Mouse (Mus musculus) kidney, adult 8-10 months (tissue): ENCODE measurements around the gene Rhox2e.
"Not testable (repeated sequence)": the region's sequence is repeated elsewhere in the genome, so short reads cannot be mapped to it uniquely, and the experiment has no call there.

Source experiments
- DNase-seq, 2 experiments: peaks; one replicate each; pipeline ENCODE4 v3.0.0; 2022

Rhox2e gene

DNA sequence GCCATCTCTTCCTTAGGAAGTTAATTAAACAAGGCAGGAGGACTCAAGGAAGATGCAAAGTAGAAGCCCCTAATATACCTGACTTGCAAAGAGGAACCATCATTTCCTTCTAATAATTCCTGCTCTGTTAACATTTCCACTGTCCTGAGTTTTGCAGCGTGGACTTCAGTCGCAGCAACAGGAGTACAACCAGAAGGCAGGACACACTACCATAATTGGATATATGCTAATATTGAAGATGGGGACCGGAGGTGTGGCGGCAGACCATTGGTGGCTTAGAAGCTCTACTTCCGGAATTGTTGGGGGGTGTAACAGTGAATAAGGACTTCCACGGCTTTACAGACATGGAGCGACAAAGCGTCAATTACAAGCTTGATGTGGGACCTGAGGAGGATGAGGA, at the start of gene Rhox2e:
TSS of gene Rhox2e (plus strand) at position 301 of the 400 bp plus-strand sequence.
- not testable (repeated sequence) for DNase-seq

- not testable (repeated sequence) for DNase-seq
These were observed 16.2 kb upstream of the Rhox2e start, which contains the start of gene Rhox4d for GRCm38 (mm10) chrX:37514059-37514458. TSS of gene Rhox4d (plus strand) at chrX:37514359.

- not testable (repeated sequence) for DNase-seq
These were observed 11.5 kb downstream of the Rhox2e start, which contains the start of gene Rhox3e for GRCm38 (mm10) chrX:37541719-37542118. TSS of gene Rhox3e (plus strand) at chrX:37542019.

- not testable (repeated sequence) for DNase-seq
These were observed 26.9 kb downstream of the Rhox2e start, which contains the start of gene Rhox4e for GRCm38 (mm10) chrX:37557112-37557511. TSS of gene Rhox4e (plus strand) at chrX:37557412.

DNA sequence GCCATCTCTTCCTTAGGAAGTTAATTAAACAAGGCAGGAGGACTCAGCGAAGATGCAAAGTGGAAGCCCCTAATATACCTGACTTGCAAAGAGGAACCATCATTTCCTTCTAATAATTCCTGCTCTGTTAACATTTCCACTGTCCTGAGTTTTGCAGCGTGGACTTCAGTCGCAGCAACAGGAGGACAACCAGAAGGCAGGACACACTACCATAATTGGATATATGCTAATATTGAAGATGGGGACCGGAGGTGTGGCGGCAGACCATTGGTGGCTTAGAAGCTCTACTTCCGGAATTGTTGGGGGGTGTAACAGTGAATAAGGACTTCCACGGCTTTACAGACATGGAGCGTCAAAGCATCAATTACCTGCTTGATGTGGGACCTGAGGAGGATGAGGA, 40.9 kb downstream of the Rhox2e start, which contains the start of gene Rhox2f:
TSS of gene Rhox2f (plus strand) at position 301 of the 400 bp plus-strand sequence.
- not testable (repeated sequence) for DNase-seq

GRCm38 (mm10) chrX:37572638-37573037, 42.4 kb downstream of the Rhox2e start:
- DNase-seq: not testable (repeated sequence)

DNA sequence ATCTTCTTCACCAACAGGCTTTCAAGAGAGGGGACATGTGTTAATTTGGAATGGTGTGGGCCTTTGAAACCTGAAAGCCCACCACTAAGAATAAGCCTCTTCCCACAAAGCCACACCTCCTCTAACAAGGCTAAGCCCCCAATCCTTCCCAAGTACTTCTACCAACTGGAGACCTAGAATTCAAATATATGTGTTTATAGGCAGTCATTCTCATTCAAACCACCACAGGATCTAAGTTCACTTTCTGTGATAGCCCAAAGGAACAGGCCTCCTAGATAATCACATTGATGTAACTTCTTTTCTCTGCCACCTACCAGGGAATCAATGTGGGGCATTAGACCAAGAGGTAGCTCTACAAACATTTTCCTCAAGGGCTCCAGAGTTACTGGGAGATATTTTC, 50.4 kb downstream of the Rhox2e start, which contains the start of gene Rhox3f:
TSS of gene Rhox3f (plus strand) at position 301 of the 400 bp plus-strand sequence.
- DNase-seq: not testable (repeated sequence)
